In genomic region chr4:124801552-124802308, GRCm38 (mm10) we compare ENCODE assay signal across 8 mouse cellular contexts. TPM values are rescaled to one million over a fixed set of nuclear protein-coding genes. Genes with fewer than 3 reads are reported as not detected.
DNase-seq lines count a peak whose midpoint lies in the region; ATAC-seq lines count a peak whose summit lies in the region.

TSS of gene Mtf1 (plus strand) at chr4:124802104.

- H3K36me3 ChIP-seq in megakaryocyte, embryonic 14.5 days (replicated peaks; ENCODE audit: low read length): peaks cover 77% of the 10 kb centered on the region

- H3K9me3 ChIP-seq in megakaryocyte, embryonic 14.5 days: no peaks in the 10 kb centered on the region

- no peaks in the 10 kb centered on the region for H3K27me3 ChIP-seq in megakaryocyte, embryonic 14.5 days (replicated peaks)

- peaks cover 65% of the 10 kb centered on the region for H3K4me1 ChIP-seq in megakaryocyte, embryonic 14.5 days

- peak within 1 kb of the TSS; percentile 100 for H3K4me3 ChIP-seq in megakaryocyte, embryonic 14.5 days (replicated peaks)

- intact Hi-C loops in gastrocnemius, postnatal 14 days (cut with DNase I; ENCODE audit: low total_unique reads): loop anchor here (5.0 kb wide), 1 partner anchor 46 kb away; no protein-coding TSS in a partner anchor

- peak; percentile 69 for ATAC-seq in inflammation-experienced regulatory T-cells, adult 6 months

- DNase-seq in adrenal gland, adult 18-20 months (ENCODE audit: low spot score in 2 of 2): peak; percentile 80 to 89
- peak; percentile 95 for DNase-seq in embryo, embryonic 10.5 days (ENCODE audit: low spot score)
- peak; percentile 88 for DNase-seq in gastrocnemius, postnatal 14 days
- peak; percentile 46 to 91 for DNase-seq in left cerebral cortex, adult 9 months (ENCODE audit: low spot score in 2 of 2)
- DNase-seq in right cerebral cortex, adult 2 months (ENCODE audit: low spot score in 2 of 2): peak; percentile 89
- DNase-seq in urinary bladder, postnatal 10 days (ENCODE audit: low spot score): peak; percentile 66

RNA-seq across cellular contexts. Expression of gene Mtf1, which starts in this region (rescaled TPM):
- total RNA-seq in adrenal gland, adult 18-20 months (2021): 10 to 100 TPM; 27.0 TPM
- 10 to 100 TPM in 1 of 2 experiments, 1 to 10 TPM in 1; 8.0 to 10.7 TPM for total RNA-seq in gastrocnemius, postnatal 14 days (2021)
- 10 to 100 TPM; 12.6 to 20.4 (median 16.9) TPM for polyA plus RNA-seq in inflammation-experienced regulatory T-cells, adult 6 months (2017; shearing (Covaris generic))
- 15.2 and 34.3 TPM in 2 replicates for polyA plus RNA-seq in megakaryocyte, embryonic 14.5 days (2012; ENCODE audit: insufficient read depth, low replicate concordance)

Comparison
In these comparisons a context has a peak if more than half of its experiments do, and no peak if none do; other contexts are left out.
1. Peak in every context shown above with its lines: DNase-seq, ATAC-seq and H3K4me3 ChIP-seq.